Mouse (Mus musculus) E14TG2a.4 (cell line): Measurements from ENCODE around the gene Bicdl1.

ENCODE experiments used
- CTCF ChIP-seq: conservative IDR thresholded peaks from 2 replicates; pipeline ENCODE4 v1.5.1; 2014; ENCODE audit warnings: low read length
- NANOG ChIP-seq: IDR thresholded peaks from 2 replicates; pipeline ENCODE4 v1.6.1; 2014; ENCODE audit warnings: borderline replicate concordance, low read length, mixed read lengths

GRCm38 (mm10) chr5:115631505-115632357 is 99.7 kb downstream of the Bicdl1 start, which contains the start of gene Rab35:
- TF ChIP-seq CTCF = no peak
- no peak for TF ChIP-seq NANOG
